Mouse (Mus musculus) heart, embryonic 12.5 days (tissue): Measurements from ENCODE around the gene Eif2d. TPM values are rescaled to one million over a fixed set of nuclear protein-coding genes. Genes with fewer than 3 reads are reported as not detected.

ENCODE experiments used
- ATAC-seq: fragments of 200-750 bp; cut with Nextera tagmentation; 2 replicates; pipeline ENCODE4 v1.8.0; 2017; ENCODE audit warnings: moderate TSS enrichment, moderate library complexity; ENCODE audit not compliant: insufficient number of reproducible peaks, low FRiP score
- H3K27ac ChIP-seq: fragments of 300-500 bp; sonication (generic); 2 replicates; pipeline ENCODE4 v1.5.1; 2016; ENCODE audit warnings: mild to moderate bottlenecking, moderate library complexity; ENCODE audit not compliant: poor library complexity, severe bottlenecking
- H3K27me3 ChIP-seq: fragments of 300-500 bp; sonication (generic); replicated peaks from 2 replicates; pipeline ENCODE4 v1.6.1; 2016; ENCODE audit warnings: mild to moderate bottlenecking, moderate library complexity
- H3K36me3 ChIP-seq: fragments of 300-500 bp; sonication (generic); 2 replicates; pipeline ENCODE4 v1.6.1; 2016; ENCODE audit warnings: mild to moderate bottlenecking, moderate library complexity
- H3K4me1 ChIP-seq: fragments of 300-500 bp; sonication (generic); replicated peaks from 2 replicates; pipeline ENCODE4 v1.6.1; 2016; ENCODE audit warnings: mild to moderate bottlenecking
- H3K4me2 ChIP-seq: fragments of 300-500 bp; sonication (generic); 2 replicates; pipeline ENCODE4 v1.6.1; 2016; ENCODE audit warnings: mild to moderate bottlenecking, moderate library complexity
- H3K4me3 ChIP-seq: fragments of 300-500 bp; sonication (generic); 2 replicates; pipeline ENCODE4 v1.5.1; 2016; ENCODE audit warnings: mild to moderate bottlenecking
- H3K9ac ChIP-seq: fragments of 300-500 bp; sonication (generic); 2 replicates; pipeline ENCODE4 v1.6.1; 2016; ENCODE audit warnings: mild to moderate bottlenecking, moderate library complexity
- H3K9me3 ChIP-seq: fragments of 300-500 bp; sonication (generic); replicated peaks from 2 replicates; pipeline ENCODE4 v1.6.1; 2016; ENCODE audit warnings: mild to moderate bottlenecking, moderate library complexity
- WGBS: fragments of 180-500 bp; shearing (Covaris S2); methylation state at CpG from one replicate; pipeline ENCODE4 v1.1.7; 2016; 5-methylcytosine and 5-hydroxymethylcytosine counted together
- polyA plus RNA-seq: library from polyadenylated mRNA; unstranded; fragments of >200 nt; fragmentation: Nextera tagmentation; extraction: Ambion mirVana; gene quantifications from 2 replicates; pipeline ENCODE4 v1.2.1, GENCODE M21; 2016

Eif2d gene
- polyA plus RNA-seq, result 45.8 and 51.8 TPM in 2 replicates

GRCm38 (mm10) chr1:131153018-131153629 lies at the start of gene Eif2d:
Eif2d (plus strand) TSS chr1:131153181.
- H3K27me3 ChIP-seq, result no peaks in the 10 kb centered on the region
- ATAC-seq, result peak; percentile 96
- under 1% methylated on average over 27 of the region's 27 CpGs for WGBS
- H3K9me3 ChIP-seq, result no peaks in the 10 kb centered on the region
- H3K36me3 ChIP-seq, result peaks cover 4% of the 10 kb centered on the region
- peak within 1 kb of the TSS; percentile 85 for H3K4me2 ChIP-seq
- H3K27ac ChIP-seq, result no peak within 1 kb of the TSS
- H3K4me1 ChIP-seq, result peaks cover 8% of the 10 kb centered on the region
- H3K9ac ChIP-seq, result peak within 1 kb of the TSS; percentile 72
- H3K4me3 ChIP-seq, result peak within 1 kb of the TSS; percentile 66

- H3K4me2 ChIP-seq, result peak overlapping the region; percentile 4; the same call in 1 of the 2 replicates
- no peak overlapping the region for H3K9ac ChIP-seq
Observed at GRCm38 (mm10) chr1:131103776-131104424, 49.1 kb upstream of the Eif2d start.

GRCm38 (mm10) chr1:131107575-131108308 lies 45.2 kb upstream of the Eif2d start:
- Histone ChIP-seq H3K9ac (peak overlapping the region; percentile 13; the same call in 1 of the 2 replicates), H3K4me2 (no peak overlapping the region; the same call in 1 of the 2 replicates)

More at GRCm38 (mm10) chr1:131103776-131104424, 49.1 kb upstream of the Eif2d start:
- 0 out of 2 replicates have a peak, but pooled peaks have one; percentile 15 for ATAC-seq
- Histone ChIP-seq H3K9me3 (no peaks in the 10 kb centered on the region), H3K4me3 (no peak overlapping the region), H3K4me1 (peaks cover 27% of the 10 kb centered on the region), H3K27ac (peak overlapping the region; percentile 35; the same call in 1 of the 2 replicates), H3K36me3 (no peaks in the 10 kb centered on the region), H3K27me3 (no peaks in the 10 kb centered on the region)
- 39% methylated on average over 10 of the region's 10 CpGs for WGBS

GRCm38 (mm10) chr1:131110525-131111106 lies 42.4 kb upstream of the Eif2d start:
- peak overlapping the region; percentile 64 for H3K27ac ChIP-seq
- no peak overlapping the region; the same call in 1 of the 2 replicates for H3K9ac ChIP-seq
- no peaks in the 10 kb centered on the region for H3K36me3 ChIP-seq
- ATAC-seq, result no peak
- no peaks in the 10 kb centered on the region for H3K27me3 ChIP-seq
- no peak overlapping the region for H3K4me2 ChIP-seq
- H3K4me1 ChIP-seq, result peaks cover 60% of the 10 kb centered on the region
- WGBS, result 53% methylated on average over 12 of the region's 12 CpGs
- H3K4me3 ChIP-seq, result no peak overlapping the region
- no peaks in the 10 kb centered on the region for H3K9me3 ChIP-seq

More at GRCm38 (mm10) chr1:131107575-131108308, 45.2 kb upstream of the Eif2d start:
- Histone ChIP-seq H3K36me3 (no peaks in the 10 kb centered on the region), H3K27ac (peak overlapping the region; percentile 77), H3K4me3 (no peak overlapping the region), H3K9me3 (no peaks in the 10 kb centered on the region), H3K4me1 (peaks cover 53% of the 10 kb centered on the region), H3K27me3 (no peaks in the 10 kb centered on the region)
- ATAC-seq, result peak; percentile 79
- 40% methylated on average over 10 of the region's 10 CpGs for WGBS

- H3K4me1 ChIP-seq, result peaks cover 70% of the 10 kb centered on the region
- H3K9ac ChIP-seq, result peak overlapping the region; percentile 45; the same call in 1 of the 2 replicates
Observed at GRCm38 (mm10) chr1:131112576-131112975, 40.4 kb upstream of the Eif2d start.

GRCm38 (mm10) chr1:131115932-131116331 lies 37.0 kb upstream of the Eif2d start:
- H3K4me3 ChIP-seq, result no peak overlapping the region
- no peaks in the 10 kb centered on the region for H3K9me3 ChIP-seq
- ATAC-seq, result no peak
- no peaks in the 10 kb centered on the region for H3K36me3 ChIP-seq
- 11% methylated on average over 6 of the region's 6 CpGs for WGBS
- peak overlapping the region; percentile 58; the same call in 1 of the 2 replicates for H3K27ac ChIP-seq
- H3K27me3 ChIP-seq, result no peaks in the 10 kb centered on the region
- H3K9ac ChIP-seq, result no peak overlapping the region
- H3K4me2 ChIP-seq, result no peak overlapping the region
- peaks cover 68% of the 10 kb centered on the region for H3K4me1 ChIP-seq

More at GRCm38 (mm10) chr1:131112576-131112975, 40.4 kb upstream of the Eif2d start:
- H3K36me3 ChIP-seq, result no peaks in the 10 kb centered on the region
- H3K27ac ChIP-seq, result peak overlapping the region; percentile 57; the same call in 1 of the 2 replicates
- H3K9me3 ChIP-seq, result no peaks in the 10 kb centered on the region
- no peak for ATAC-seq
- WGBS, result 20% methylated on average over 6 of the region's 6 CpGs
- no peaks in the 10 kb centered on the region for H3K27me3 ChIP-seq
- no peak overlapping the region for H3K4me3 ChIP-seq
- H3K4me2 ChIP-seq, result peak overlapping the region; percentile 50

GRCm38 (mm10) chr1:131116430-131117011 lies 36.5 kb upstream of the Eif2d start:
- no peak overlapping the region for H3K4me3 ChIP-seq
- peak; percentile 54 for ATAC-seq
- H3K9me3 ChIP-seq, result no peaks in the 10 kb centered on the region
- H3K27me3 ChIP-seq, result no peaks in the 10 kb centered on the region
- no peaks in the 10 kb centered on the region for H3K36me3 ChIP-seq
- peak overlapping the region; percentile 95 for H3K27ac ChIP-seq
- WGBS, result 26% methylated on average over 13 of the region's 13 CpGs
- H3K4me1 ChIP-seq, result peaks cover 66% of the 10 kb centered on the region
- H3K9ac ChIP-seq, result peak overlapping the region; percentile 2; the same call in 1 of the 2 replicates
- H3K4me2 ChIP-seq, result no peak overlapping the region

GRCm38 (mm10) chr1:131118530-131118929 lies 34.5 kb upstream of the Eif2d start:
- WGBS, result 48% methylated on average over 10 of the region's 10 CpGs
- no peaks in the 10 kb centered on the region for H3K36me3 ChIP-seq
- no peak for ATAC-seq
- no peaks in the 10 kb centered on the region for H3K27me3 ChIP-seq
- no peak overlapping the region for H3K4me3 ChIP-seq
- H3K9ac ChIP-seq, result no peak overlapping the region
- H3K9me3 ChIP-seq, result no peaks in the 10 kb centered on the region
- H3K4me1 ChIP-seq, result peaks cover 50% of the 10 kb centered on the region
- no peak overlapping the region for H3K27ac ChIP-seq
- H3K4me2 ChIP-seq, result no peak overlapping the region

GRCm38 (mm10) chr1:131119026-131119425 lies 34.0 kb upstream of the Eif2d start:
- Histone ChIP-seq H3K4me3 (no peak overlapping the region), H3K27me3 (no peaks in the 10 kb centered on the region), H3K36me3 (no peaks in the 10 kb centered on the region), H3K27ac (no peak overlapping the region), H3K9me3 (no peaks in the 10 kb centered on the region), H3K9ac (no peak overlapping the region), H3K4me1 (peaks cover 45% of the 10 kb centered on the region), H3K4me2 (no peak overlapping the region)
- ATAC-seq, result no peak
- WGBS, result 66% methylated on average over 2 of the region's 2 CpGs

- ATAC-seq, result no peak
- no peaks in the 10 kb centered on the region for H3K9me3 ChIP-seq
- WGBS, result 35% methylated on average over 3 of the region's 3 CpGs
- no peaks in the 10 kb centered on the region for H3K27me3 ChIP-seq
- H3K4me3 ChIP-seq, result no peak overlapping the region
- no peak overlapping the region for H3K4me2 ChIP-seq
- H3K4me1 ChIP-seq, result peaks cover 34% of the 10 kb centered on the region
- H3K27ac ChIP-seq, result no peak overlapping the region
- no peaks in the 10 kb centered on the region for H3K36me3 ChIP-seq
- no peak overlapping the region for H3K9ac ChIP-seq
Observed at GRCm38 (mm10) chr1:131121987-131122386, 31.0 kb upstream of the Eif2d start.
